Mouse (Mus musculus): ENCODE measurements around the gene Prelid3b. TPM values are rescaled to one million over a fixed set of nuclear protein-coding genes. Genes with fewer than 3 reads are reported as not detected.
A peak's percentile ranks its signal among the peaks of the same experiment; 100 is the strongest.

Prelid3b gene
- polyA plus RNA-seq, 1 experiment from 2014 or later, result 133 TPM

DNA sequence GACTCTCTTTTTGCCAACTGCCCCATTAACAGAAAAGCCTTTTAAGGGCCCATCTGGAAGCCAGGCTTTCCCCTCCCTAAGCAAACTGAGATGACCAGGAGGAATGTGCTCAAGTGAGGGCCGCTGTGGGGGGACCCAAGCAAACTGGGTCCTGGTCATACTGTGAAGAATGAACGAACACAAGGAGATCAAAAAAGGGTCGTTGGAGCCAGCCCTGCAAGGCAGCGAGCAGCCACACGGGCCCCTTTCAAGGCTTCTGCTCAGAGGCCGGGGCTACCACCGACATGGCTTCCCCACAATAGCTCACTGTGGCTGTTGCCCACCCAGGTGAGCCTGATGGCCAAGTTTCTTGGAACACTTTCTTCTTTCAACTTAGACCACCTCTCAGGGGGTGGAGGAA is 26.4 kb downstream of the Prelid3b start:
- DNase-seq (ENCODE audit: low spot score), result no peak
- Histone ChIP-seq H3K4me2 (ENCODE audit: low read length) (no peak overlapping the region), H3K27ac (ENCODE audit: low read depth, low read length) (no peak overlapping the region), H3K9me3 (replicated peaks; ENCODE audit: control insufficient read depth, low read length) (no peaks in the 10 kb centered on the region), H3K36me3 (ENCODE audit: control insufficient read depth, insufficient read depth, low read length) (no peaks in the 10 kb centered on the region), H3K4me3 (ENCODE audit: low read depth, low read length) (no peak overlapping the region), H3K4me1 (ENCODE audit: control insufficient read depth, insufficient read depth, low read length) (no peaks in the 10 kb centered on the region), H3K27me3 (replicated peaks; ENCODE audit: control insufficient read depth, insufficient read depth, low read length) (no peaks in the 10 kb centered on the region), H3K9ac (ENCODE audit: low read length) (no peak overlapping the region)
- no peak for ATAC-seq
- 51% methylated on average over 7 of the region's 7 CpGs for WGBS

GRCm38 (mm10) chr2:174445018-174445417 is 27.9 kb downstream of the Prelid3b start:
- 77% methylated on average over 6 of the region's 6 CpGs for WGBS
- H3K9me3 ChIP-seq (replicated peaks; ENCODE audit: control insufficient read depth, low read length), result no peaks in the 10 kb centered on the region
- DNase-seq (ENCODE audit: low spot score) (no peak), ATAC-seq (no peak)
- no peak overlapping the region for H3K27ac ChIP-seq (ENCODE audit: low read depth, low read length)
- H3K4me2 ChIP-seq (ENCODE audit: low read length), result no peak overlapping the region
- H3K27me3 ChIP-seq (replicated peaks; ENCODE audit: control insufficient read depth, insufficient read depth, low read length), result no peaks in the 10 kb centered on the region
- no peaks in the 10 kb centered on the region for H3K36me3 ChIP-seq (ENCODE audit: control insufficient read depth, insufficient read depth, low read length)
- no peaks in the 10 kb centered on the region for H3K4me1 ChIP-seq (ENCODE audit: control insufficient read depth, insufficient read depth, low read length)
- H3K9ac ChIP-seq (ENCODE audit: low read length), result no peak overlapping the region
- H3K4me3 ChIP-seq (ENCODE audit: low read depth, low read length), result no peak overlapping the region

- Histone ChIP-seq H3K4me2 (ENCODE audit: low read length) (no peak overlapping the region), H3K9me3 (replicated peaks; ENCODE audit: control insufficient read depth, low read length) (no peaks in the 10 kb centered on the region), H3K4me3 (ENCODE audit: low read depth, low read length) (no peak overlapping the region), H3K27me3 (replicated peaks; ENCODE audit: control insufficient read depth, insufficient read depth, low read length) (no peaks in the 10 kb centered on the region), H3K36me3 (ENCODE audit: control insufficient read depth, insufficient read depth, low read length) (no peaks in the 10 kb centered on the region), H3K4me1 (ENCODE audit: control insufficient read depth, insufficient read depth, low read length) (no peaks in the 10 kb centered on the region), H3K27ac (ENCODE audit: low read depth, low read length) (no peak overlapping the region), H3K9ac (ENCODE audit: low read length) (no peak overlapping the region)
- 90% methylated on average over 7 of the region's 7 CpGs for WGBS
- ATAC-seq (no peak), DNase-seq (ENCODE audit: low spot score) (no peak)
Measured at GRCm38 (mm10) chr2:174444359-174444758, 28.5 kb downstream of the Prelid3b start.

DNA sequence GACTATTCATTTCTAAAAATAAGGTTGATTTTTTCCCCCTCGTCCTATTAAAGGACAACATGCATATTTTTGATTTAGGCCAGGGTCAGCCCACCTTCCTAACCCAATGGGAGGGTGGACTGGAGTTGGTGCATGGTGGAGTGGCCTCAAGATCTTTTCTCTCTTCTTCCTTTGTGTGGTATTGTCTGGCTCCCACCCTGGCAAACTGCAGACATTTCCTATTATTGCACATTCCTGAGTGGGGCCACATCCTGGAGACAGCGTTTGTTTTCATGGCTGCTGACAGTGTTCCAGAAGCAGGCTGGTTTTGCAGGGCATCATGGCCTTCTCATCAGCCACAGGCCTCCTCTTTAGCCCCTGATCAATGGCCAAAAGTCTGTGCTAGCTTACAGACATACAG is 29.8 kb downstream of the Prelid3b start:
- WGBS, result 60% methylated on average over 2 of the region's 2 CpGs
- no peak overlapping the region for H3K27ac ChIP-seq (ENCODE audit: low read depth, low read length)
- no peaks in the 10 kb centered on the region for H3K36me3 ChIP-seq (ENCODE audit: control insufficient read depth, insufficient read depth, low read length)
- H3K4me1 ChIP-seq (ENCODE audit: control insufficient read depth, insufficient read depth, low read length), result peaks cover 10% of the 10 kb centered on the region
- H3K9ac ChIP-seq (ENCODE audit: low read length), result no peak overlapping the region
- H3K9me3 ChIP-seq (replicated peaks; ENCODE audit: control insufficient read depth, low read length), result no peaks in the 10 kb centered on the region
- ATAC-seq (no peak), DNase-seq (ENCODE audit: low spot score) (no peak)
- H3K4me2 ChIP-seq (ENCODE audit: low read length), result no peak overlapping the region
- H3K4me3 ChIP-seq (ENCODE audit: low read depth, low read length), result no peak overlapping the region
- no peaks in the 10 kb centered on the region for H3K27me3 ChIP-seq (replicated peaks; ENCODE audit: control insufficient read depth, insufficient read depth, low read length)

DNA sequence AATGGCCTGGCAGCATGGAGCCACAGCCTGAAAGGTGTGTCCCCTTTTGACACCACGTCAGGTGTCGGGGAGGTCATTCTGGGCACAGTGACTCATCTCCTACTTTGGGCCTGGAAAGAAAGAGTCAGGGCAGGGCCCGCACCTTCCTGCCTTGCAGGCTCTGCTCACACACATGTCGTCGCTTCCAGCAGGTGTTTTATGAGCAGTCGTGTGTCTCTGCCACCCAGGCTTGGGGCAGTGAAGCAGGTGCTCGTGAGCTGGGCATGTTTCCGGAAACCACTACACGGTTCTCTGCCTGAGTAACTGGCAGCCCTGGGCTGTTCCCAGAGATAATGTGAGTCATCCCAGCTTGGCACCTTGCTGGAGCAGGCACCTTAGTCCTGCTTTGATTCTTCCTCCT is 30.4 kb downstream of the Prelid3b start:
- WGBS, result 92% methylated on average over 9 of the region's 9 CpGs
- Histone ChIP-seq H3K4me3 (ENCODE audit: low read depth, low read length) (no peak overlapping the region), H3K27ac (ENCODE audit: low read depth, low read length) (no peak overlapping the region), H3K9ac (ENCODE audit: low read length) (no peak overlapping the region), H3K36me3 (ENCODE audit: control insufficient read depth, insufficient read depth, low read length) (no peaks in the 10 kb centered on the region), H3K4me2 (ENCODE audit: low read length) (no peak overlapping the region), H3K4me1 (ENCODE audit: control insufficient read depth, insufficient read depth, low read length) (peaks cover 16% of the 10 kb centered on the region), H3K9me3 (replicated peaks; ENCODE audit: control insufficient read depth, low read length) (no peaks in the 10 kb centered on the region), H3K27me3 (replicated peaks; ENCODE audit: control insufficient read depth, insufficient read depth, low read length) (no peaks in the 10 kb centered on the region)
- DNase-seq (ENCODE audit: low spot score) (no peak), ATAC-seq (no peak)

GRCm38 (mm10) chr2:174441898-174442297 is 31.0 kb downstream of the Prelid3b start:
- no peak for ATAC-seq
- no peaks in the 10 kb centered on the region for H3K27me3 ChIP-seq (replicated peaks; ENCODE audit: control insufficient read depth, insufficient read depth, low read length)
- peaks cover 16% of the 10 kb centered on the region for H3K4me1 ChIP-seq (ENCODE audit: control insufficient read depth, insufficient read depth, low read length)
- H3K4me3 ChIP-seq (ENCODE audit: low read depth, low read length), result no peak overlapping the region
- WGBS, result 90% methylated on average over 4 of the region's 4 CpGs
- H3K4me2 ChIP-seq (ENCODE audit: low read length), result no peak overlapping the region
- no peak for DNase-seq (ENCODE audit: low spot score)
- no peak overlapping the region for H3K27ac ChIP-seq (ENCODE audit: low read depth, low read length)
- no peak overlapping the region for H3K9ac ChIP-seq (ENCODE audit: low read length)
- H3K36me3 ChIP-seq (ENCODE audit: control insufficient read depth, insufficient read depth, low read length), result no peaks in the 10 kb centered on the region
- H3K9me3 ChIP-seq (replicated peaks; ENCODE audit: control insufficient read depth, low read length), result no peaks in the 10 kb centered on the region

DNA sequence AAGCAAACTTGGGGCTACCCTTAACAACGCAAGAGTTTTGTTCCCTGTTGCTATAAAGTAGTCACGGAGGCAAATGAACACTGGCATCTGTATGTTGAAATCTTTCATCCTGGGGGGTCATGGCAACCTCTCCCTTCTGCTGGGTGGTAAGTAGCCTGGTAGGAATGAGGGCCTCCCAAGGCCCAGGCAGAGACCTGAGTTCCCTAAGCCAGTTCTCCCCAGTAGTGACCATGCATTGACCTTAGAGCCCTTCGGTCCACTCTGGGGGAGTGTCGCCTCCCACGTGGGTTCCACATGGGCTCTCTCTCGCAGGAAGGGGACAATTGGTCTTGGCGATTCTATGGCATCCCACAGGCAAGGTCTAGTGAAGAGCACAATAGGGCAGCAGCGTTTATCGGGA is 32.9 kb downstream of the Prelid3b start:
- Histone ChIP-seq H3K4me2 (ENCODE audit: low read length) (no peak overlapping the region), H3K27me3 (replicated peaks; ENCODE audit: control insufficient read depth, insufficient read depth, low read length) (no peaks in the 10 kb centered on the region), H3K27ac (ENCODE audit: low read depth, low read length) (no peak overlapping the region), H3K36me3 (ENCODE audit: control insufficient read depth, insufficient read depth, low read length) (peaks cover 3% of the 10 kb centered on the region; the same call in 1 of the 2 replicates), H3K9me3 (replicated peaks; ENCODE audit: control insufficient read depth, low read length) (no peaks in the 10 kb centered on the region), H3K4me3 (ENCODE audit: low read depth, low read length) (no peak overlapping the region), H3K4me1 (ENCODE audit: control insufficient read depth, insufficient read depth, low read length) (peaks cover 16% of the 10 kb centered on the region), H3K9ac (ENCODE audit: low read length) (no peak overlapping the region)
- WGBS, result 73% methylated on average over 9 of the region's 9 CpGs
- no peak for DNase-seq (ENCODE audit: low spot score)
- ATAC-seq, result no peak

- Histone ChIP-seq H3K9ac (ENCODE audit: low read length) (peak overlapping the region; percentile 67), H3K27ac (ENCODE audit: low read depth, low read length) (no peak overlapping the region), H3K4me2 (ENCODE audit: low read length) (peak overlapping the region; percentile 75; the same call in 1 of the 2 replicates), H3K27me3 (replicated peaks; ENCODE audit: control insufficient read depth, insufficient read depth, low read length) (no peaks in the 10 kb centered on the region), H3K4me1 (ENCODE audit: control insufficient read depth, insufficient read depth, low read length) (peaks cover 16% of the 10 kb centered on the region), H3K36me3 (ENCODE audit: control insufficient read depth, insufficient read depth, low read length) (peaks cover 3% of the 10 kb centered on the region; the same call in 1 of the 2 replicates), H3K9me3 (replicated peaks; ENCODE audit: control insufficient read depth, low read length) (no peaks in the 10 kb centered on the region), H3K4me3 (ENCODE audit: low read depth, low read length) (no peak overlapping the region; the same call in 1 of the 2 replicates)
- DNase-seq (ENCODE audit: low spot score), result no peak
- no peak for ATAC-seq
- WGBS, result 49% methylated on average over 5 of the region's 5 CpGs
Measured at GRCm38 (mm10) chr2:174439450-174439838, 33.4 kb downstream of the Prelid3b start.

GRCm38 (mm10) chr2:174438737-174439449 is 34.0 kb downstream of the Prelid3b start, which contains the start of gene Ctsz:
TSS of gene Ctsz (minus strand) at chr2:174439039.
- peak within 1 kb of the TSS; percentile 67 for H3K9ac ChIP-seq (ENCODE audit: low read length)
- DNase-seq (ENCODE audit: low spot score) (peak; percentile 55), ATAC-seq (peak; percentile 87)
- H3K4me1 ChIP-seq (ENCODE audit: control insufficient read depth, insufficient read depth, low read length), result peaks cover 16% of the 10 kb centered on the region
- H3K4me2 ChIP-seq (ENCODE audit: low read length), result peak within 1 kb of the TSS; percentile 75
- peaks cover 3% of the 10 kb centered on the region; the same call in 1 of the 2 replicates for H3K36me3 ChIP-seq (ENCODE audit: control insufficient read depth, insufficient read depth, low read length)
- no peaks in the 10 kb centered on the region for H3K27me3 ChIP-seq (replicated peaks; ENCODE audit: control insufficient read depth, insufficient read depth, low read length)
- WGBS, result 0% methylated on average over 38 of the region's 38 CpGs
- H3K27ac ChIP-seq (ENCODE audit: low read depth, low read length), result no peak within 1 kb of the TSS
- no peaks in the 10 kb centered on the region for H3K9me3 ChIP-seq (replicated peaks; ENCODE audit: control insufficient read depth, low read length)
- peak within 1 kb of the TSS; percentile 52 for H3K4me3 ChIP-seq (ENCODE audit: low read depth, low read length)
